Mouse (Mus musculus) embryonic facial prominence, embryonic 11.5 days (tissue): ENCODE data around the gene Rnpepl1. TPM values are rescaled to one million over a fixed set of nuclear protein-coding genes. Genes with fewer than 3 reads are reported as not detected.
A peak's percentile ranks its signal among the peaks of the same experiment; 100 is the strongest.

Experiments
- ATAC-seq: fragments of 200-750 bp; cut with Nextera tagmentation; replicated peaks from 2 replicates; pipeline ENCODE4 v1.8.0; 2017; ENCODE audit warnings: low read depth; ENCODE audit not compliant: insufficient number of reproducible peaks, low FRiP score, low TSS enrichment
- DNase-seq: peaks from one replicate; pipeline ENCODE4 v3.0.0-alpha.2; 2015; ENCODE audit warnings: low spot score
- H3K27ac ChIP-seq: fragments of 300-500 bp; sonication (generic); replicated peaks from 2 replicates; pipeline ENCODE4 v1.5.1; 2014; ENCODE audit warnings: mild to moderate bottlenecking, low read depth, low read length, control low read depth
- H3K27me3 ChIP-seq: fragments of 300-500 bp; sonication (generic); 2 replicates; pipeline ENCODE4 v1.6.1; 2014; ENCODE audit warnings: mild to moderate bottlenecking, low read length, moderate library complexity, mixed read lengths; ENCODE audit not compliant: control insufficient read depth, insufficient read depth
- H3K36me3 ChIP-seq: fragments of 300-500 bp; sonication (generic); replicated peaks from 2 replicates; pipeline ENCODE4 v1.6.1; 2014; ENCODE audit warnings: low read depth, mild to moderate bottlenecking, low read length, moderate library complexity, mixed read lengths; ENCODE audit not compliant: control insufficient read depth, insufficient read depth
- H3K4me1 ChIP-seq: fragments of 300-500 bp; sonication (generic); 2 replicates; pipeline ENCODE4 v1.6.1; 2014; ENCODE audit warnings: low read length, mixed read lengths; ENCODE audit not compliant: control insufficient read depth, insufficient read depth
- H3K4me2 ChIP-seq: fragments of 300-500 bp; sonication (generic); 2 replicates; pipeline ENCODE4 v1.6.1; 2014; ENCODE audit warnings: low read depth, mild to moderate bottlenecking, control low read depth, low read length, moderate library complexity
- H3K4me3 ChIP-seq: fragments of 300-500 bp; sonication (generic); 2 replicates; pipeline ENCODE4 v1.5.1; 2014; ENCODE audit warnings: low read depth, low read length, control low read depth
- H3K9ac ChIP-seq: fragments of 300-500 bp; sonication (generic); replicated peaks from 2 replicates; pipeline ENCODE4 v1.6.1; 2014; ENCODE audit warnings: mild to moderate bottlenecking, control low read depth, low read length
- H3K9me3 ChIP-seq: fragments of 300-500 bp; sonication (generic); replicated peaks from 2 replicates; pipeline ENCODE4 v1.6.1; 2016; ENCODE audit warnings: mild to moderate bottlenecking, low read length, inconsistent platforms, mixed read lengths; ENCODE audit not compliant: control insufficient read depth
- WGBS: fragments of 180-500 bp; shearing (Covaris S2); extraction: QIAGEN DNeasy Blood & Tissue Kit; methylation state at CpG from one replicate; pipeline ENCODE4 v1.1.7; 2014; 5-methylcytosine and 5-hydroxymethylcytosine counted together
- polyA plus RNA-seq: library from polyadenylated mRNA; unstranded; fragments of >200 nt; fragmentation: Nextera tagmentation; extraction: Ambion mirVana; gene quantifications from 2 replicates; pipeline ENCODE4 v1.2.1, GENCODE M21; 2014

The Rnpepl1 gene
- polyA plus RNA-seq, 1 experiment from 2014 or later: 13.3 TPM

- Histone ChIP-seq H3K36me3 (no peaks in the 10 kb centered on the region), H3K4me3 (no peak overlapping the region), H3K27me3 (no peaks in the 10 kb centered on the region), H3K4me1 (no peaks in the 10 kb centered on the region), H3K4me2 (peak overlapping the region; percentile 7; the same call in 1 of the 2 replicates), H3K9me3 (no peaks in the 10 kb centered on the region), H3K9ac (no peak overlapping the region), H3K27ac (no peak overlapping the region)
- WGBS: 66% methylated on average over 2 of the region's 2 CpGs
- DNase-seq (no peak), ATAC-seq (no peak)
Measured at GRCm38 (mm10) chr1:92935977-92936376, 25.4 kb downstream of the Rnpepl1 start.

GRCm38 (mm10) chr1:92936467-92936866 lies 25.9 kb downstream of the Rnpepl1 start:
- no peaks in the 10 kb centered on the region for H3K4me1 ChIP-seq
- H3K27me3 ChIP-seq: no peaks in the 10 kb centered on the region
- H3K9ac ChIP-seq: no peak overlapping the region
- no peak for ATAC-seq
- no peaks in the 10 kb centered on the region for H3K9me3 ChIP-seq
- no peaks in the 10 kb centered on the region for H3K36me3 ChIP-seq
- H3K4me2 ChIP-seq: peak overlapping the region; percentile 7
- no peak for DNase-seq
- WGBS: 83% methylated on average over 3 of the region's 3 CpGs
- no peak overlapping the region for H3K4me3 ChIP-seq
- H3K27ac ChIP-seq: no peak overlapping the region

GRCm38 (mm10) chr1:92937797-92938196 lies 27.2 kb downstream of the Rnpepl1 start:
- no peak overlapping the region for H3K4me2 ChIP-seq
- DNase-seq: no peak
- ATAC-seq: no peak
- H3K4me3 ChIP-seq: no peak overlapping the region
- no peaks in the 10 kb centered on the region; the same call in 1 of the 2 replicates for H3K36me3 ChIP-seq
- no peaks in the 10 kb centered on the region for H3K4me1 ChIP-seq
- no peak overlapping the region for H3K9ac ChIP-seq
- no peaks in the 10 kb centered on the region for H3K9me3 ChIP-seq
- WGBS: 87% methylated on average over 3 of the region's 3 CpGs
- no peak overlapping the region for H3K27ac ChIP-seq
- H3K27me3 ChIP-seq: no peaks in the 10 kb centered on the region

GRCm38 (mm10) chr1:92939746-92940145 lies 29.2 kb downstream of the Rnpepl1 start:
- no peak overlapping the region for H3K9ac ChIP-seq
- peaks cover 5% of the 10 kb centered on the region; the same call in 1 of the 2 replicates for H3K36me3 ChIP-seq
- H3K4me2 ChIP-seq: no peak overlapping the region
- no peak overlapping the region for H3K4me3 ChIP-seq
- no peaks in the 10 kb centered on the region for H3K9me3 ChIP-seq
- 91% methylated on average over 4 of the region's 4 CpGs for WGBS
- H3K27ac ChIP-seq: no peak overlapping the region
- DNase-seq (no peak), ATAC-seq (no peak)
- H3K4me1 ChIP-seq: no peaks in the 10 kb centered on the region
- no peaks in the 10 kb centered on the region for H3K27me3 ChIP-seq

- H3K27me3 ChIP-seq: no peaks in the 10 kb centered on the region
- no peaks in the 10 kb centered on the region for H3K9me3 ChIP-seq
- H3K4me1 ChIP-seq: no peaks in the 10 kb centered on the region
- no peak overlapping the region for H3K9ac ChIP-seq
- no peak for DNase-seq
- H3K27ac ChIP-seq: no peak overlapping the region
- ATAC-seq: no peak
- peaks cover 8% of the 10 kb centered on the region; the same call in 1 of the 2 replicates for H3K36me3 ChIP-seq
- no peak overlapping the region for H3K4me3 ChIP-seq
- no peak overlapping the region for H3K4me2 ChIP-seq
- 93% methylated on average over 19 of the region's 19 CpGs for WGBS
Measured at GRCm38 (mm10) chr1:92943219-92943989, 32.8 kb downstream of the Rnpepl1 start.

GRCm38 (mm10) chr1:92947966-92948365 lies 37.4 kb downstream of the Rnpepl1 start:
- 94% methylated on average over 3 of the region's 3 CpGs for WGBS
- Histone ChIP-seq H3K4me3 (no peak overlapping the region), H3K36me3 (peaks cover 8% of the 10 kb centered on the region; the same call in 1 of the 2 replicates), H3K9ac (no peak overlapping the region), H3K4me1 (no peaks in the 10 kb centered on the region), H3K27me3 (no peaks in the 10 kb centered on the region), H3K27ac (no peak overlapping the region), H3K9me3 (no peaks in the 10 kb centered on the region), H3K4me2 (no peak overlapping the region)
- DNase-seq (no peak), ATAC-seq (no peak)

GRCm38 (mm10) chr1:92949426-92949825 lies 38.8 kb downstream of the Rnpepl1 start:
- H3K27ac ChIP-seq: no peak overlapping the region
- no peak overlapping the region for H3K9ac ChIP-seq
- H3K4me3 ChIP-seq: no peak overlapping the region
- H3K4me2 ChIP-seq: no peak overlapping the region
- peak; percentile 14 for DNase-seq
- no peak for ATAC-seq
- 62% methylated on average over 6 of the region's 6 CpGs for WGBS
- H3K4me1 ChIP-seq: no peaks in the 10 kb centered on the region
- no peaks in the 10 kb centered on the region for H3K9me3 ChIP-seq
- peaks cover 6% of the 10 kb centered on the region; the same call in 1 of the 2 replicates for H3K36me3 ChIP-seq
- no peaks in the 10 kb centered on the region for H3K27me3 ChIP-seq

GRCm38 (mm10) chr1:92950607-92951006 lies 40.0 kb downstream of the Rnpepl1 start, which contains the start of gene Gpr35:
Gene Gpr35 (plus strand): TSS chr1:92950865.
- Histone ChIP-seq H3K27me3 (no peaks in the 10 kb centered on the region), H3K4me1 (no peaks in the 10 kb centered on the region), H3K4me2 (no peak within 1 kb of the TSS), H3K36me3 (no peaks in the 10 kb centered on the region; the same call in 1 of the 2 replicates), H3K4me3 (no peak within 1 kb of the TSS), H3K9ac (no peak within 1 kb of the TSS), H3K9me3 (no peaks in the 10 kb centered on the region), H3K27ac (no peak within 1 kb of the TSS)
- DNase-seq: no peak
- 68% methylated on average over 5 of the region's 5 CpGs for WGBS
- no peak for ATAC-seq
